Mouse (Mus musculus) neural tube, embryonic 11.5 days (tissue): Measurements from ENCODE around the gene Xrra1. TPM values are rescaled to one million over a fixed set of nuclear protein-coding genes. Genes with fewer than 3 reads are reported as not detected.

Experiments used
- polyA plus RNA-seq: library from polyadenylated mRNA; unstranded; fragments of >200 nt; fragmentation: Nextera tagmentation; extraction: Ambion mirVana; gene quantifications from 2 replicates; pipeline ENCODE4 v1.2.1, GENCODE M21; 2014

Gene Xrra1
- polyA plus RNA-seq, 1 experiment from 2014 or later: 0.36 TPM

Other genes with a start within 250 kb of the Xrra1 start
- gene Tpbgl, start 232.0 kb upstream of the Xrra1 start, polyA plus RNA-seq: 1.1 and 1.4 TPM in 2 replicates
- gene Slco2b1, start 147.8 kb upstream of the Xrra1 start, polyA plus RNA-seq: 2.8 and 3.4 TPM in 2 replicates
- gene Olfr520, start 128.8 kb upstream of the Xrra1 start, polyA plus RNA-seq: not detected in 2 replicates
- gene Olfr521, start 95.6 kb upstream of the Xrra1 start, polyA plus RNA-seq: not detected in 2 replicates
- 2.0 and 2.1 TPM in 2 replicates for gene Neu3, start 30.7 kb upstream of the Xrra1 start, polyA plus RNA-seq
- 345 and 366 TPM in 2 replicates for gene Spcs2, start 4.3 kb downstream of the Xrra1 start, polyA plus RNA-seq
- 7.0 and 7.8 TPM in 2 replicates for gene Rnf169, start 121.3 kb downstream of the Xrra1 start, polyA plus RNA-seq
- 0.20 and 0.69 TPM in 2 replicates for gene Chrdl2, start 147.1 kb downstream of the Xrra1 start, polyA plus RNA-seq